Mouse (Mus musculus) kidney, adult 9 months (tissue): ENCODE results near the gene Ccdc85b.

Experiments
- DNase-seq: peaks from one replicate; pipeline ENCODE4 v3.0.0; 2022

Gene Ccdc85b

GRCm38 (mm10) chr19:5423561-5423960 lies 34.1 kb downstream of the Ccdc85b start:
- DNase-seq = peak; percentile 29

DNA sequence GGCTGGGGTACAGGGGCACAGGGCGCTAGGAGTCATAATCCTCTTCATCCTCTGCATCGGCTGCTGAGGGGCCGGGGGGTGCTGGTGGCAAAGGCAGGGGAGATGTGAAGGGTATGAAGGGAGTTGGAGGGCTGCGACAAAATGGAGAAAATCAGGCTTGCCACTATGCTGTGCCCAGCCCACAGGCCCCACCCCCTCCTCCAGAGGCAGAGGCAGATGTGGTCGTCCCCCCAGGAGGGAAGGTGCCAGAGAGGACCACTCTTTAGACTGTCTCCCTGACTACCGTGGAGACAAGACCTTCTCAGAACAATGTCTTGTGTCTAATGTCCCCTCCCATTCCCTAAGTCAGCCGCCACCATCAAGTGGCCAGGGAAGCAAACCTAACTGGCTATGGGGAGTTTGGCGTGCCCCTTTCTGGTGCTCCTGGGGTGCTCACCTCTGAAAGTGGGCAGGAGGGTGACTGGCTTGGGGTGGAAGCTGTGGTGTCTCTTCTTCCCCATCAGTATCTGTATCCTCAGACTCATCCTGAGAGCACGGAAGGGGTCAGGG lies 34.7 kb downstream of the Ccdc85b start:
- DNase-seq = peak; percentile 17

DNA sequence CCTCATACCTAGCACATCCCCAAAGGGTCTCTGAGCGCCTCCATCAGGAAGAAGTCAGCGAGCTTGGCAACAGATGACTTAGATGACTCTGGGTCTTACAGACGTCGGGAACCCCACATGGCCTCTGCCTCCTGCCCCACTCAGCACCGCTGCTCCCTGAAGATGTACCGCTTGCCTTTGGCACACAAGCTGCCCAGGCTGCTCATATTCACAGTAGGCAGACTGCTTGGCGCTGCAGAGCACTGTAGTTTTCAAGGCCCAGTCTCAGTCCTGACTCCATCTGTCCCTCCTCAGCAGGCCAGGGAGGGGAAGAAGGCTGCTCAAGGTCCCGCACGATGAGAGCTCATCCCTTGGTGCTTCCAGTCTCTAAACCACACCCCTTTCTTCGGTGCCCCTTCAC lies 35.4 kb downstream of the Ccdc85b start:
- peak; percentile 14 for DNase-seq

DNA sequence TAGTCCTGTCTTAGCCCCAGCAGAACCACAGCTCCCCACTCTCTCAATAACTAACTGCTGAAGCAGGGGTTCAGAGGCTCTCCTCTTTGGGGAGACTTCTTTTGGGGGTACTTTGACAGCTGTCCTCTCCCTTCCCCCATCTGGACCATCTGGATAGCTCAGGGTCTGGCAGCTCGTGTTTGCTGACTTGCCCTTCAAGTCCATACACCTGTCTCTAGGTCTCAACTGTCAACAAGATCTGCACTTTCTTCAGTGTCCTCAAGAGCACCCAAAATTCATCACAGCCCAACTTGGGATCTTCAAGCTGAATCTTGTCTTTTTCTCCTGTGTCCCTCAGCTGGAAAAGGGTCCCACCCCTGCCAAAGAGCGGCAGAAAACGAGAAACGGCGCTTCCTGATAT lies 35.9 kb downstream of the Ccdc85b start:
- DNase-seq = no peak

GRCm38 (mm10) chr19:5420579-5420978 lies 37.1 kb downstream of the Ccdc85b start:
- no peak for DNase-seq

DNA sequence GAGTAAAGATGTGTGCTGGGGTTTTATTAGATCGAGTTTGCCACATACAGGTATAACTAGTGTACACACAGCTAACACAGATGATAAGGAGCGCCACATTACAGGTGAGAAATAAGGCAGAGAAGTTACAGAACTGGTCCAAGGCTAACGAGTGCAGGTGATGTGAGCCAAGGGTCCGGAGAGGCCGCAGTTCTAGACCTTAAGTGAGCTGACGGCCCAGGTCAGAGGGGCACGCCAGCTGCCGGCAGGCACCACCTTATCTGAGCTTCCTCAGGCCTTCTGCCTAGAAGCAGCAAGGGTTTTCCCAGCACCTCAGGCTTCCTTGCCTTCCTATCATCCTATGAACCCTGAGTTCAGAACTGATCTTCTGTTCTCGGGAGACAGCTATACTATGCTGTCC lies 38.1 kb downstream of the Ccdc85b start:
- no peak for DNase-seq

DNA sequence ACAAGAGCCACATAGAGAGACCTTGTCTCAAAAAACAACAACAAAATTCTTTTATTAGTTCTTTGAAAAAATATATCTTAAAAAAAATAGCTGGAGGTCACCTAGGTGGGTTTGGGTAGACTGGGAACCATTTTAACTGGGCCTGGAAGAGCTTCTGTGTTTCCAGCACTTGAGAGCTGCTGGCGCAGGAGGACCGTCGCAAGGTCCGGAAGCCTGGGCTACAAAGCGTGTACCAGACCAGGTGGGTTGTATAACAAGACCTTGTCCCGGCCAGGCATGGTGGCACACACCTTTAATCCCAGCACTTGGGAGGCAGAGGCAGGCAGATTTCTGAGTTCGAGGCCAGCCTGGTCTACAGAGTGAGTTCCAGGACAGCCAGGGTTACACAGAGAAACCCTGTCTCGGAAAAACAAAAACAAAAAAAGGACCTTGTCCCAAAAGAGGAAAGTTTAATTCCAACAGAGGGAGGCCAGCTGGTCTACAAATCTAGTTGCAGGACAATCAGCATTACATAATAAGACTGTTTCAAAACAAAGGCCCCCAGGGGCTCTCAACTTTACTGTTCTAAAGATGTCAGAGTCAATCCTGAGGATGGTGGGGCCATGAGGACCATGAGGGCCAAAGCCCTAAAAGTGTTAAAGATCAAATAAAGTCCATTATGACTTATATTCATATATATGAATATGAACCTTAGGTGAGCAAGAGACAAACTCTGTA lies 38.8 kb downstream of the Ccdc85b start:
- DNase-seq = peak; percentile 28

- DNase-seq = peak; percentile 58
Measured at GRCm38 (mm10) chr19:5414534-5414957, 43.1 kb downstream of the Ccdc85b start.

DNA sequence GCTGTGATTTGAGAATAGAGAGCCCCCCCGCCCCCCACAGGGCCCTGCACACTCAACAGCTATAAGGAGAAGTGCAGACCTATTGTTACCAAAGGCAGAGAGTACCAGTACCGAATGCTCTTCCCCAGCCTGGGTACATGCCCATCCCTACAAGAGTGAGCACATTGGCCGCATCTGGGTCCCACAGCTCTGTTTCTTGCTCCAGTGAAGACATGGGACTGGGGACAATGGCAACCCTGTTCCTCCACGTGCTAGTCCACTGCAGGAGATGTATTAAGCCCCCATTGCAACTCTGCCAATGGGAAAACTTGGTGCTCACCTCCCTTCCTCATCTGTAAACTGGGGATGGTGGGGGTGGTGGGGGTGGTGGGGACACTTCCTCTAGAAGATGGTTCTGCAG lies 43.9 kb downstream of the Ccdc85b start:
- no peak for DNase-seq

- no peak for DNase-seq
Measured at GRCm38 (mm10) chr19:5411961-5412360, 45.7 kb downstream of the Ccdc85b start.

DNA sequence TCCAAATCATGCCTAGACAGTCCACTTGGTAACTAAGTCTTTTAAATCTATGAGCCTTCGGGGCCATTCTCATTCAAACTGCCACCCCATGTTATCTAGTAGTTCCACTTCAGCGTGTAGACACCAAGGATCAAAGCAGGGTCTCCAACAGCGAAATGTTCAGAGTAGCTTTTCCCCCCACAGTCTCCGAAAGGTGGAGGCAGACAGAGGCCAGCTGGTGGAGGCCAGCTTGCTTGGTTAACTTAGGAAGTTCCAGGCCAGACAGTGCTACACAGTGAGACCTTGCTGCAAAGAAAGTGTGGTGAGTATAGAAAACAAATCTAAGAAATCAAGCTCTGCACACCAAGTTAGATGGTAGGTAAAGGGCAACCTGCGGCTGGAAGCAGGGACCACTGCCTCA lies 47.1 kb downstream of the Ccdc85b start:
- no peak for DNase-seq

- no peak for DNase-seq
Measured at GRCm38 (mm10) chr19:5409068-5409467, 48.6 kb downstream of the Ccdc85b start.

DNA sequence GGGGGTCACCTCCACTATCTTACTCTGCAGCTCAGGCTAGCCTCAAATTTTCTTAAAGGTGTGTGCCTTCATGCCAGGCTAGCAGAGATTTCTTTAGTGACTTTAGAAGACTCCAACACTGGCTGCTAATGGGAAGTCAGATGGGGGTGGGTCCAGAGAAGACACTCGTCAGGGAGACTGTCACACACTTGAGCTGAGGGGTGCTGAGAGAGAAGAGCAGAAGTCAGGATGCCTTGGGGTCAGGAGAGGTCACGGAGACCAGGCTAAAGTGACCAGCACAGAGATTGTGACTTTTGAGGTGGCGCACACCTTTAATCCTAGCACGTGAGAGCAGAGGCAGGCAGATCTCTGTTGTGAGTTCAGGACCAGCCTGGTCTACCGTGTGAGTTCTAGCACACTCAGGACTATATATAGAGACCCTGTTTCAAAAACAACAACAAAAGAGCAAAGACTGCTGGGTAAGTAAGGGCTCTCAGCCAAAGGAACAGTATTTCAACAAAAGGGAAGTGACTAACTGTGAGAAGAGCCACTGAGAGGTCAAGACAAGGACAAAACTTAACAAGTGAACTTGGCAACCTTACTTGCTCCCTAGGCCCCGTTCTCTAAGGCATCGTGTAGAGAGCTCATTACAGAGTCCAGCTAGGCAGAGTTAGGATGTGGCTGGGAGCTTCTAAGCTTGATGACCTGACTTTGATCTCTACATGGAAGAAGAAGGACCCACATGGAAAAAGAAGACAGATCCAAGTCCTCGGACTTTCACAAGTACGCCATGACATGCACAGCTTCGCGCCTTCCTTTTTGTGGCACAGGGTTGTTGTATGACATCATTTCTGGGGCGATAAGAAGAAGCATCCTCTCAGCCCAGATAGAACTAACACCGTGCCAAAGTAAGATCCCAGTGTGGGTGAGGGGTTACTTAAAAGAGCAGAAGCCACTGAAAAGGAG lies 49.4 kb downstream of the Ccdc85b start:
- peak; percentile 67 for DNase-seq

- peak; percentile 78 for DNase-seq
Measured at GRCm38 (mm10) chr19:5407133-5407532, 50.6 kb downstream of the Ccdc85b start.

DNA sequence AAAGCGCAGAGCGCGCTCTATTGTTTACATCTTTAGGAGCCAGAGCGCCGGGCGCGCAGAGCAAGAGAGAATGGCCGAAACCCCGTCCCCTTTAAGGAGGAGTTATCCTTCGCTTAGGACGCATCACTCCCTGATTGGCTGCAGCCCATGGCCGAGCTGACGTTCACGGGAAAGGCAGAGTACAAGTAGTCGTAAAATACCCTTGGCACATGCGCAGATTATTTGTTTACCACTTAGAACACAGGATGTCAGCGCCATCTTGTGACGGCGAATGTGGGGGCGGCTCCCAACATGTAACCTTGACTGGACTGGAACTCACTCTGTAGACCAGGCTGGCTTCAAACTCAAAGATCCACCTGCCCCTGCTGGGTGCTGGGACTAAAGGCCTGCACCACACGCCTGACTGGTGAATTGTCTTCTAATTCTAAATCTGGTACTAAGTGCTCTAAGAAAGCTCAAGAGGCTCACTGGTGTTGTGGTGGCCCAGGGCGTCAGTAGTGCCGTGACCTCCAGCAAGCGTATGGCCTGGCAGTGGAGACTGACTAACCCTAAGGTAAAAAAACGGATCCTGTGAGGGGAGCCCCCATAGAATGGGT lies 51.1 kb downstream of the Ccdc85b start:
- peak; percentile 79 for DNase-seq

- no peak for DNase-seq
Measured at GRCm38 (mm10) chr19:5405924-5406323, 51.8 kb downstream of the Ccdc85b start.
